Mouse (Mus musculus) T-helper 1 cell (primary cell): Measurements from ENCODE around the gene Lhx8.

Source experiments
- in situ Hi-C: fragments of 300-600 bp; cut with MboI, MseI; formaldehyde crosslinking; loops from one replicate; pipeline ENCODE4 v1.15.1; 2025; ENCODE audit warnings: high pct_unique_total_duplicates

The Lhx8 gene

DNA sequence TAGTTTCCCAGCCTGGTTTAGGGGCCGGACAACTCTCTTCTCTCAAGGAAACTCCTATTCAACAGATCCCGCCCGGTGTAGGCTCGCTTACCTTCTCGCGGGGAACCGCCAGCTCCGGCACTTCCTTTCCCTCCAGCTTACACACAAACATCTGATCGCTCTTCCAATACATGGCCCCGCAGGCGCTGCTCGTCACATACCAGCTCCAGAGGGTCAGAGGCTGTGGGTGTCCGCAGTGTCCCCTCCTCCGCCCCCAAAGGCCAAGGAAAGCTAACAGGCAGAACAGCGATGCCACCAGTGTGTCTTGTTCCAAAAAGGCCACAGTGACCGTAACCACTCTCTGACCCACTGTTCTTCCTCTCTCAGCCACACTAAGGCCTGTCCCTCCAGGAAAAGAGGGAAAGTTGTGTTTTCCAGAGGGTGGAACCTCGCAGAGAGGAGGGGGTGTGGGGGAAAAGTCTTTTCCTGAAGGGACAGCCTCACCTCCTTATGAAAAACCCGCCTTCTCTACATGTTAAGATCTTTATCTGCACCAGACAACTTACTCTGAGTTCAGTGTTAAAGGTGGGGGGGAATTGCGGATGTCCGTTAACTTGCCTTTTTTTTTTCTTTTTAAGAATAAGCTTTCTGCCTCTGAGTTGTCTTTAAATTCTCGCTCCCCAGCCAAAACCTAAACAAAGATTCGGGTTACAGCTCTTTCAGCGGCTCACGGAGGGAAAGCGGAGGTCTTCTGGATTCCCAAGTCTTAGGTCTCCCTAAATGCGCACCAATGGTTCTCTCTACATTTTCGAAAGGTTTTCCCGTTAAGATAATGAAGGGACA is at the start of gene Lhx8:
Gene Lhx8, minus strand, starts transcription at position 479 of the 822 bp plus-strand sequence.
- in situ Hi-C loops = loop anchor here (5.0 kb wide), 1 partner anchor 242 kb away; no protein-coding TSS in a partner anchor

DNA sequence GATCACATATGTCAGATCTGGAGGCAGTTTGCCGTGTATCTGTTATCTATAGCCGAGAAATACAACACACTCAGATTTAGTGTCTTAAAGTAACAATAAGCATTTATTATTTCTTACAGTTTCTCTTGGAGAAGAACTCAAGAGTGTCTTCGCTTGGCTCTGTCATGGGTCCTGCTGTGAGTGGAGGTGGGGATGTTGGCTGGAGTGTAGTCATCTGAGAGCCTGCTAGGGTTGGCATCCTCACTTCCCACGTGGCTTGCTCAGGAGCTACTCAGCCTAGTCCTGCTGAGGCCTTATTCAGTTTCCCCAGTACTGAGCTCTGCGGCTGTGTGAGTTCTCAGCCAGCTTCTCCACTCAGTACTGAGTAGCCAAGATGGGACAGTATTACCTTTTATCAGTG is 43.1 kb upstream of the Lhx8 start:
- in situ Hi-C loops = no loop called here

DNA sequence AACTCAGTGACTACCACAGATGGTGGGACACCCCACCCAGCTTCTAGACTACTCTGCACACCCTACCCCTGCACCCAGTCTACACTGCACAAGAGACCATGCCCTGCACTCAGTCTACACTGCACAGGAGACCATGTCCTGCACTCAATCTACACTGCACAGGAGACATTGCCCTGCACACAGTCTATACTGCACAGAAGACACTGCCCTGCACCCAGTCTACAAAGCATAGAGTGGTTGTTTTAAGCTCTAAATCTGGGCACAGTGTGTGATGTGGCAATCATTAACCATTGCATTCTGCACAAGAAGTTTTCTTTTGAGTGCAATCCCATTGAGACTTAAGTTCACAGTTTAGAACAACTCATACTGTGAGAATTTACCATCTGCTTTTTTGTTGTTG is 42.2 kb upstream of the Lhx8 start:
- in situ Hi-C loops = no loop called here

DNA sequence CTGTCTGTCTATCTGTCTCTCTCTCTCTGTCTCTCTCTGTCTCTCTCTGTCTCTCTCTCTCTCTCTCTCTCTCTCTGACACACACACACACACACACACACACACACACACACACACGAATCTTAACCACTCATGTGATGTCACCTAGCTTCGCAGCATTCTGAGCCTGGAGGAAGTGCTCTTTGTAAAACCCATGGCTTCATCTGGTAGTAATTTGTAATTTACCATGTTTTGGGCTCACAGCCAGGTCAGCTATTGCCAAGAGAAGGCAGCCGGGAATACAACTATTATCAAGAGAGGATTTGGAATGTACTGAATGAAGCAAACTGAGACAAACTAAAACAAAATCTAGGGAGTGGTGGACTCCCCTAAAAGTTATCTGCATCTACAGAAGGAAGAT is 36.9 kb upstream of the Lhx8 start:
- in situ Hi-C loops = no loop called here

DNA sequence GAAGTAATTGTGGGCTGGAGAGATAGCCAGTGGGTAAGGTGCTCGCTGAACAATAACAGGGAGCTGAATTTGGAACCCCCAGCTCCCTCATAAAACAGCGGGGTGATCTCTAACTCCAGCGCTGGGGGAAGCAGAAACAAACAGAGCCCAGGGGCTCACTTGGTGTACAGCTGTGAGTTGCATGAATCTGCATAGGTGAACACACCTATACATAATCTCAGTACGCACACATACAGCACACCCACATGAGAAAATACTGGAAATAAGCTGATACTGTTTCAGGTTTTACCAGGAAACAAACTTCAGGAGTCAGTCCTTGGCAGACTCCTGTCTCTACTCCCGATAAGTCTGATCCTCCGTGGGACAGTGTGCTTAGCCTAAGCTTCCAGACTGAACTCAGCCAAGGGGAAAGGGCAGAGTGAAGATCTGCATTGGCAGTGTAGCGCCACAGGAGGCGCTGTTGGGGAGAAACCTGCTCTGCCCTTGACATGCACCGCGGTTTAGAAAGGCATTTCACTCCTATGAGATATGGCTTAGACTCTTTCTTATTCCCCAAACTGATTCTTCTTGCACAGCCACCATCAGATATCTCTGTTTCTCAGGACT is 34.2 kb upstream of the Lhx8 start:
- in situ Hi-C loops = no loop called here

DNA sequence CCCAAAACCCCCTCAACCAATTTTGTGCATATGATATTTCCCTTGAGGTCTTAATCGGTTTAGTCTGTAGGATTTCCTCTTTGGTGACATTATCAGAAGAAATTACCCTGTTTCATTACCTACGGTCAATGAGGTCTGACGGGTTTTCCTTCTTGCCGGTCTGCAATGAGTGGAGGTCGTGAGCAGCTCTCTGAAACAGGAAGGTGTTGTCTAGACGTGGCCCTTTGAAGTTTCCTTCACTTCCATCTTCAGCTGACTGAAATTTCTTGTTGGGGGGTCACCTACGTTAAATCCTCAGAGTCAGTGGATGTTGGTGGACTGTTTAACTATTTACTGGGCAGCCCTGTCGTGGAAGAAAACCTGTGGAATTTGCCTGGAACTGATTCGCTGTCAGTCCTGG is 33.0 kb upstream of the Lhx8 start:
- in situ Hi-C loops = no loop called here

DNA sequence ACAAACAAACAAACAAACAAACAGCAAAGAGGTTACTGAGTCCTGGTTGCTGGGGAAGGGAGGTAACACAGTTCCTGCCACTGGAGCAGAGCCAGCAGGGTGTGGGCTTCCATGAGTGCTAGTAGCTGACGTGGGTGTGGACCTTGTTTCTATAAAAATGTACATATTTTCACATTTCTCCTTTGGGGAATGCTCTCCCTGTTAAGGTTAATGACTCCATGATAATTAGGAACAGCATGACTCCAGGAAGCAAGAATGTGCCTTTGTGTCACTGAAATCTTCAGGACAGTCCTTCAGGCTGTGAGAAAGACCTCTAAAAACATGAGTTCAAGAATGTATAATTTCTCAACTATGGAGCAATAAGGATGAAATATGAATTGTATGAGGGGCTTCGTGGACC is 28.8 kb upstream of the Lhx8 start:
- in situ Hi-C loops = no loop called here

DNA sequence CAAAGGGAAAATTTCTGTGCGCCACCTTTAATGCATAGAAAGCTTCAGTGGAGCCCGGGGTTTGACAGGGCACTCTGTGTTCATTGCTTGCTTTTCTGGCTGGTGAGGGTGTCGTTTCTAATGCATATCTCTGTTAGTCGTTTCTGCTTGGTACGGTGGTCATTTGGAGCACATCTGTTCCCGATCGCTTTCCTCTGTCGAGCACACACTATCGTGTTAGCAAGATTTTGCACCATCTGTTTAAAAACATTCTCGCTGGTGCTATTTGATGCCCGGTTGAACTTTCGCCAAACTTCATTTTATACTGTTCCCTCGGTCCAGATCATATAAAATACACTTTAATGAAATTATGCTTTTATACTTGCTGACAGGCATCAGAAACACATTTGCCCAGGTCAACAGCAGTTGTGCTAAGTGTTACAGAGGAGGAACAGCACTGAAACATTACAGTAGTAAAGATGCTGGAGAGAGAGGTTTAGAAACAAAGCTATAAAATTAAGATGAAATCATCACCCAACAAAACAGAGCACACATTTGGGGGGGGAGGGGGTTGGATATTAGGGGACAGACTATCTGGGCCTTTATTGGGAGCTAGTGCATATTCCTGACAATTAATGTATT is 9.9 kb upstream of the Lhx8 start:
- in situ Hi-C loops = no loop called here

DNA sequence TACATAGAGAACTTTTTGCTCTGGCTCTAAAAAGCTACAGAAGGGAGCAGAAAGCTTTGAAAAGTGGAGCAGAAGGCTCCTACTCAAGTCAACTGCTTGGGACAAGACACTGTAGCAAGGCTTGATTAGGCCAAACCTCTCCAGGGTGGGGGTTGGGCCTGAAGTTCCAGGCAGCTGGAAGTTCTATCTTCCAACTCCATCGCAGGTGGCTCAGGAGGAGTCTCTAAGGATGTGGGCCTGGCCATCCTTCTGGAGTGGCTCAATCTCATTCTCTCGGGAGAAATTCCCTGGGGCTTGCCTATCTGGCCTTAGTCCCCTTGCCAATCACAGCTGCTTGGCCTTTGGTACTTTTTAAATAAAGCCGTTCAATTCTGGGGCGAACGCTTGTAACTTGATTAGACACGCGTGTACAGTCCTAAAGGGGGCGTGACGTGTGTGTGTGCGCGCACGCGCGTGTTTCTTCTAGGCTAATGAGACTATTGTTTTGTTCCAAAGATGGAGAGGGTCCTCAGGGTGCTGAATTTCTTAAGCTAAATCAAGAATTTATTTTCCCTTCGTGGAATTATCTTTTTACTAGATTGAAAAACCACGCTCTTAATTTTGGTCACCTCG is 9.3 kb upstream of the Lhx8 start:
- in situ Hi-C loops = no loop called here

DNA sequence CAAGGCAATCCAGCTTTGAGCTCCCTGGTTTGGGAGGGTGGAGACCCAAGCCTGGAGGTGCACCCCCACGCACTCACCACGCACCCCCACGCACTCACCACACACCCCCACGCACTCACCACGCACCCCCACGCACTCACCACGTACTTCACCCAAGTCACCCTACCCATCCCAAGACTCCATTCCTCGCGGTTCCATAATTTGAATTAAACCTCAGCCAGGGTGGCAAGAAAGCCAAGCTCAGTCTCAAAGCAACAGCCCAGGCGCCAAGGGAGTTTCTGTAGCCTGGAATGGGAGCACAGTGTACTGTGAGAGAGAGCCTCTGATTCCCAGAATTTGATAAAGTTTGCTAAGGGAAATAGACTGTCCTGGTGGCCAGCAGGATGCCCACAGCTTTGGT is 4.3 kb upstream of the Lhx8 start:
- in situ Hi-C loops = loop anchor here (5.0 kb wide), 1 partner anchor 237 kb away; no protein-coding TSS in a partner anchor

DNA sequence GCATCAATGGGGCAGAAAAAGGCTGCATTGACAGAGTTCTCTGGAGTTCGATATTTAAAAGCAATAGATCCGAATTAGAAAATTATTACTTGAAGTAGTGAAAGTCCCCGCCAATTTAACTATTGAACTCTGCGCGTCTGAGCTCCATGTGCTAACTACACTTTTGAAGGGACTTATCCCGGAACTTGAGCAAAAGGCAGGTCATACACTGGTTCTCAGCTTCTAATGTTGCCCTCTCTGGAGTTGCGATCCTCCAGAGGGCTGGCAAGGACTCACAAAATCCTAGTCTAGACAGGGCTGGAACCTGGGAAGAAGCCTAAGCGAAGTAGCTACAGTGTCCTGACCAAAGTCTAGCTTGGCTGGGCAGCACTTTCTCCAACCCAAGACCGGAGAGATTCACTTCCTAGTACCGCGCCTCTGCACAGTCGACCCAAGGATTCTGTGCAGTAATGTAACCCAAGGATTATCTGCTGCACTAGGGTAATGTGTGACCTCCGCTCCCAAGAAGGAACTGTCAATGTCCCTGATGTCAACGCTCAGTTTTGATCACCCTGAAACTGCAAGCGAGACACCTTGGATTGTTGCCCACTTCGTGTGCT is 3.0 kb upstream of the Lhx8 start:
- in situ Hi-C loops = loop anchor here (5.0 kb wide), 1 partner anchor 239 kb away; no protein-coding TSS in a partner anchor

DNA sequence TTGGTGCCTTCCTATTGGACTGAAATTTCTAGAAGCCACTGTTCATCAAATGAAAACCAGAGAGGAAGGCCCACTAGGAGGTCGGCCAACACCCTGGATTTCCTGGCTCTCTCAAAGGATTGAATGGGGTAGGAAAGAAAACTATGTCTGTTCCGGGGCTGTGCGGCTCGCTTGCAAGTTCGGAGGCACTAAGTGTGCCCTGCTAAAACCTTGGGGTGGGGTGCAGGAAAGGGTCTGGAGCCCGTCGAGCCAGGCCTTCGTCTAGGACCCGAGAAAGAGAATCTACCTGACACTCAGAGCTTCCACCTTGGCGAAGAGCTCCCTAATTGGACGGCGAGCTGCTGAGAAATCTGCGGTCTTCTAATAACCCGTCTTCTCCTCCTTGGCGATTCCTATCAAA is 2.5 kb upstream of the Lhx8 start:
- in situ Hi-C loops = loop anchor here (5.0 kb wide), 1 partner anchor 239 kb away; no protein-coding TSS in a partner anchor

DNA sequence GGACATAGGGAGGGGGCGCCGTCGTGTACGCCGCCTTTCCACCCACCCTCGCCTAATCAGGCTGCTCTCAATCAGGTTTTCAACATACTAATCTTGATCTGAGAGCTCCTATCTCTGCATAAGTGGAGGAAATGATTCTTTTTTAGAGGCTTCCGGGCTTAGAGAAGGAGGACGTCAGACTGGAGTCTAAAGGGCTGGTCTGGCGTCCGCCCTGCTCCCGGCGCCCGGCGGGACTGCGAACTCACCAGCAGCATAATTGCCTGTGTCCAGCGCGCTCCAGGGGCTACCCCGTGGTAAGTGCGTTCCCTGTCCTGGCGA is 1.7 kb upstream of the Lhx8 start:
- in situ Hi-C loops = loop anchor here (5.0 kb wide), 1 partner anchor 240 kb away; no protein-coding TSS in a partner anchor

DNA sequence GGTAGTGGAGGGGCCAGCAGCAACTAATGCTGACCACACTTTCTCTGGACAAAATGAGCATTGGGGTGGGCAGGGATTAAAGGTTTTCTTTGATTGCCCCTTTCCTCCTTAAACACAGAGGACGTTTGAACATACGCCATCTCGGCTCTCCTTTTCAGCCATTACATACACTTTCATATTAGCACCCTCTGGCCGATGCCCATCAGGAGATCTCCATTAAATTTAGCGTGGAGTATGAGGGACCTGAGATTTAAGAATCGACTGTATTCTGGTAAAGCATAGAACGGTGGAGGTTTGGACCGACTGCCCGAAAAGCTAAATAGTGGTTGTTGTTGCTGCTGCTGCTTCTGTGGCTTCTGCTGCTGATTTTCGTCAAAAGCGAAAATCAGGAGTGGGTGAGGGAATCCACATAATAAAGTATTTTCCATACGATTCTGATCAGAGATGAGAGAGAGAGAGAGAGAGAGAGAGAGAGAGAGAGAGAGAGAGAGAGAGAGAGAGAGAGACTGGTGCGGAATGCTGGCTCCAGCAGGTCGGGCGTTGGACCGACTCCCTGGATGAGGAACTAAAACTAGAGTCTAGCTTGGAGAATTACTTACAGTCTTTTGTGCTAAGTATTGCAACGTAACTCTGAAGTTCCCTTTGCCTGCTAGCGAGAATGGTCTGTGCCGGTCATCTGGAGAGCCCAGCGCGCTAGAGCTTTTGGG is 1.2 kb upstream of the Lhx8 start:
- in situ Hi-C loops = loop anchor here (5.0 kb wide), 1 partner anchor 241 kb away; no protein-coding TSS in a partner anchor

DNA sequence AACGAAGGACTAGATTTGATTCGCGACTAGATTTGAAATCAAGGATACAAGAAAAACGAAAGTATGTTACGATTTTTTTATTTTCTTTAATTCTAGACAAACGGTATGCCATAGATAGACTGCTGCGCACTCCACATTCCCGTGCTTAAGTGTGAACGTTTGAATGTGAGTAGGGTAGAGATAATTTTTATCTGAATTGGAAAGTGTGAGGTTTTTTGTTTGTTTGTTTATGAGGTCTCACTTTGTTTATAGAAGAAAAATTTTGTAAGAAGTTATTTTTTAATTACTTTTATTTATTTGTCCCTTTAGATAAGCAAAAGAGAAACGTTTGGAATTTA is 513 bp upstream of the Lhx8 start:
- in situ Hi-C loops = loop anchor here (5.0 kb wide), 1 partner anchor 241 kb away; no protein-coding TSS in a partner anchor

DNA sequence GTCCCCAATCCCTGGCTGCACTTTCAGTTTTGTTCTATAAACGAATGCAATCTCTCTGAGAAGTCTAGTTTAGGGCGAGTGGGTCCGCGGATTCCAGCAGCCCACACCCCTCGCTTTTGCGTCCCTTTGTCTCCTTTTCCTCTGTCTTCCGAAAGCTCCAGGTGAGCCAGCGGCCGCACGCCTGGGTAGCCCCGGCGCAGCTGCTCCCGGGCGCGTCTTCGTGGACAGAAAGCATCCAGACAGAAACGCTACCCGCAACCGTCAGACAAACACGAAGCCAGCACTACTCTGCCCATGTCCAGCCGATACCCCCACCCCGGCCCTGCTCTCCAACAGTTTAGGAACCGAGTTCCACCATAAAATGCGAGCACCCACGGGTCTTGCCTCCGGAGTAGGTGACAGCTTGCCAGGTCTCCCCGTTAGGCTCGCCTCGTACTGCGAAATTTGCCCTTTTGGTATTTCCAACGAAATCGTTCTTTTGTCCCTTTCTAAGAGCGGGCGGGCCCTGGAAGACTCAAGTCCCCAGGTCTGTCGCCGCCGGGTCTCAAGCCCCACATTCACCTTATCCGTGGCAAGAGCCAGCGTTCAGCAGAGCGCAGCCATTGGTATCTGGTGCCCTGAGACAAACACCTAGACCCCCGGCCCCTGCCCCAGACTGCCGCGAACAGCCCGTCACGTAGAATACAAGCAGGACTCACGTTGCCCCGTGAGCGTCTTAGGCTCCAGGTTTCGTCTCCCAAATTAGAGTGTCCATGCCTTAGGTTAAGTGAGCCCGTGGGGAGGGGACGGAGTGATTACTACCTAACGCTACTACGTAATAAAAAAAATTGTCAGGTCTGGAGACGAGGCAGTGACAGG is 907 bp downstream of the Lhx8 start:
- in situ Hi-C loops = loop anchor here (5.0 kb wide), 1 partner anchor 243 kb away; no protein-coding TSS in a partner anchor

DNA sequence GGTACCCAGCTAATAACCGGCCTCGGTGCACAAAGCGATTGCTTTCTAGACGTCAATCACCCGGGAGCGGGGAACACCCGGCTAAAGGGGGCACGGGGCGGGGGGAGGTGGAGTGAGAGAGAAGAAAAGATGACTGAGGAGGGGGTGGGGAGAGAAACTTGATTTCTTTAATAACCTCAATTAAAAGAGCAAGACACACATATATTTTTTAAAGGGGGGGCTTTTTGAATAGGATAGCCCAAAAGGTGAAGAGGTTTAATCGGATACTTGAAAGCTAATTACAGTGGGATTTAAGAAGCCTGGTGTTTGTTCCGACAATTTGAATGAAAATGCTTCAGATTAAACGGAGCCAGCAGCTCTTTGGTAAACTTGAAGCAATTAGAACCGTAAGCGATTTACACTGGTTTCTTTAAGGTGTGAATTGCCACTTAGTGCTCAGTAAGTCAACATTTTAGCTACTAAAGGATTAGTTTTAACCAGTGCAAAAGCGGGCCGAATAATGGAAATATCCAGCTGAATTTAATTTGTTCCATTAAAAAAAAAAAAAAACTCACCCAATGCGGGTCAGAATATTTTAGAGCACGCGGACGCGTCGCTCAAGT is 1.6 kb downstream of the Lhx8 start:
- in situ Hi-C loops = no loop called here

DNA sequence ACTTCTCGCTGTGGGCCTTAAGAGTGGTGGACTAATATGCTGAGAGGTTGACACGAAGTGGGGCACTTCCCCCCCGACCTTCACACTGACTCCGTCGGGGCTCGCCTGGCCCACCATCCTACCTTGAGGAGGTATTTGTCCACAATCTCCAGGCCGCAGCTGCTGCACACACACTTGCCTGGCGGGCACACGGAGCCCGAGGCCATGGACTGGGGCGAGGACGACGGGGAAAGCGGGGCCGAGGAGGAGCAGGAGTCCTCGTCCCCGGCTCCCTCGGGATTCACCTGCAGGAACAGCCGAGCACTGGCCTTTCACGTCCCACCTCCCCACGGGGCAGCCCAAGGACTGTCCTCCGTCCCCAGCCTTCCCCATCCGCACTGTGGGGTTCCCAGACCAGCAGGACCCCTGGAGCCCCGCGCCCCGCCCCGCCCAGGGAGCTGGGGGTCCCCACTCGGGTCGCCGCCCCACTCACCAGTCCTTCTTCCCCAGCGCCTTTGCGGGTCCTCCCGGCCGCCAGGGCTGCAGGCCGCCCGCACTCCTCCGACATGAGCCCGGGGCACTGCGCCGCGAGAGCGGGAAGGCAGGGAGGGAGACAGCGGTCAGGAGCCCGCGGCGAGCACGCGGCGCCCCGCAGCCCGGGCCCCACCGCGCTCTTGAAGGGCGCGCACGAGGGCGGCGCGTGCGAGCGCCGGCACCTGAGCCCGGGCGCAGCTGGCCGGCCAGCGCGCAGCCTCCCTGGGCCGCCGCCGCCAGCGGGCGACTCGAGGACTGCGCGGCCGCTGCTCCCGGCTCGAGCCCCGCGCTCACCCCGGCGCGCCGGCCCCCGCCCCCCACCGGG is 2.4 kb downstream of the Lhx8 start:
- in situ Hi-C loops = no loop called here
